Mouse (Mus musculus) neural tube, embryonic 14.5 days (tissue): ENCODE results near the gene Asb16. TPM values are rescaled to one million over a fixed set of nuclear protein-coding genes. Genes with fewer than 3 reads are reported as not detected.
"Not testable (repeated sequence)": the region's sequence is repeated elsewhere in the genome, so short reads cannot be mapped to it uniquely, and the experiment has no call there.

ENCODE experiments used
- ATAC-seq: fragments of 200-750 bp; cut with Nextera tagmentation; 2 replicates; pipeline ENCODE4 v1.8.0; 2017; ENCODE audit warnings: low read depth, mild to moderate bottlenecking, moderate TSS enrichment, moderate library complexity
- H3K27ac ChIP-seq: fragments of 300-500 bp; sonication (generic); 2 replicates; pipeline ENCODE4 v1.5.1; 2014; ENCODE audit warnings: low read depth, mild to moderate bottlenecking, control low read depth, low read length, moderate library complexity, mixed read lengths
- H3K27me3 ChIP-seq: fragments of 300-500 bp; sonication (generic); 2 replicates; pipeline ENCODE4 v1.6.1; 2014; ENCODE audit warnings: low read length; ENCODE audit not compliant: control insufficient read depth, insufficient read depth
- H3K36me3 ChIP-seq: fragments of 300-500 bp; sonication (generic); 2 replicates; pipeline ENCODE4 v1.6.1; 2014; ENCODE audit warnings: low read length, mixed read lengths; ENCODE audit not compliant: control insufficient read depth, insufficient read depth
- H3K4me1 ChIP-seq: fragments of 300-500 bp; sonication (generic); 2 replicates; pipeline ENCODE4 v1.6.1; 2014; ENCODE audit warnings: low read length; ENCODE audit not compliant: control insufficient read depth, insufficient read depth
- H3K4me2 ChIP-seq: fragments of 300-500 bp; sonication (generic); 2 replicates; pipeline ENCODE4 v1.6.1; 2014; ENCODE audit warnings: mild to moderate bottlenecking, low read depth, low read length, control low read depth
- H3K4me3 ChIP-seq: fragments of 300-500 bp; sonication (generic); 2 replicates; pipeline ENCODE4 v1.5.1; 2014; ENCODE audit warnings: low read depth, low read length, control low read depth, mixed read lengths
- H3K9ac ChIP-seq: fragments of 300-500 bp; sonication (generic); replicated peaks from 2 replicates; pipeline ENCODE4 v1.6.1; 2014; ENCODE audit warnings: low read depth, mild to moderate bottlenecking, control low read depth, low read length, mixed read lengths
- H3K9me3 ChIP-seq: fragments of 300-500 bp; sonication (generic); 2 replicates; pipeline ENCODE4 v1.6.1; 2016; ENCODE audit warnings: low read length; ENCODE audit not compliant: control insufficient read depth
- WGBS: fragments of 180-500 bp; shearing (Covaris S2); extraction: QIAGEN DNeasy Blood & Tissue Kit; methylation state at CpG from one replicate; pipeline ENCODE4 v1.1.7; 2014; 5-methylcytosine and 5-hydroxymethylcytosine counted together
- polyA plus RNA-seq: library from polyadenylated mRNA; unstranded; fragments of >200 nt; fragmentation: Nextera tagmentation; extraction: Ambion mirVana; gene quantifications from 2 replicates; pipeline ENCODE4 v1.2.1, GENCODE M21; 2014

Asb16 gene
- polyA plus RNA-seq, 1 experiment from 2014 or later = 0.23 TPM

DNA sequence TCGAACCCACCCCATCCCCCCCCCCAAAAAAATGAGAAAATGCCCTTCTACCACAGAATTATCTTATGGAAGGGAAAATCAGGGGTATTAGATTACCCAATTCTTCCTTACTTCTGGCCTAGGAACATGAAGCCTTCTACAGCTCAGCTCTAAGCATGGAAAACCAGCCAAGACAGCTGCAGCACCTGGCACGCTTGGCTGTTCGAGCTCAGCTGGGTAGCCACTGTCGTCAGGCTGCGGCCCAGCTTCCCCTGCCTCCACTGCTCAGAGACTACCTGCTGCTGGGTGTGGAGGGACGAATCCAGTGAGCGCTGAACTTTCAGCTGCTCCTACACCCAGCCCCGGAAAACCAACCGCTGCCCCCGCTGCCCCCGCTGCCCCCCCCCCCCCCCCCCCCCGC is 9.2 kb downstream of the Asb16 start:
- no peaks in the 10 kb centered on the region for H3K27me3 ChIP-seq
- H3K4me3 ChIP-seq = no peak overlapping the region
- ATAC-seq = no peak
- 55% methylated on average over 9 of the region's 12 CpGs for WGBS
- no peak overlapping the region for H3K27ac ChIP-seq
- no peaks in the 10 kb centered on the region for H3K36me3 ChIP-seq
- H3K9ac ChIP-seq = no peak overlapping the region
- H3K4me1 ChIP-seq = peaks cover 7% of the 10 kb centered on the region; the same call in 1 of the 2 replicates
- H3K9me3 ChIP-seq = no peaks in the 10 kb centered on the region
- H3K4me2 ChIP-seq = no peak overlapping the region

DNA sequence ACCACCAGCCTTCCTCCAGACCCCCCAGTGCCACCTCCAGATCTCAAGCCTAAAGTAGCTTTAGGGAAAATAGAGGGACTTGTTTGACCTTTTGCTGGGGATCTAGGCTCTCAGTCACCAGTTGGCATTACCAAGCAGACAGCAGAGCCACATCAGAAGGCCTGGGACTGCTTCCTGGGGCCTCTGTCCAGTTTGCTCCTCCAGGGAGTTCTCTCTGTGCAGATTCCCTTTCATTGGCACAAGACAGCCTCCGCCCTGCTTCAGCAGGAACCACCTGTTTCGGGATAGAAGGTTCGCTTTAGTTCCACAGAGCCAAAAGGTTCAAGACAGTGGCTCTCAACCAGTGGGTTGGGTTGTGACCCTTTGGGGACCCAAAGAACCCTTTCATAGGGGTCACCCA is 11.1 kb downstream of the Asb16 start:
- no peak overlapping the region for H3K27ac ChIP-seq
- peaks cover 7% of the 10 kb centered on the region; the same call in 1 of the 2 replicates for H3K4me1 ChIP-seq

DNA sequence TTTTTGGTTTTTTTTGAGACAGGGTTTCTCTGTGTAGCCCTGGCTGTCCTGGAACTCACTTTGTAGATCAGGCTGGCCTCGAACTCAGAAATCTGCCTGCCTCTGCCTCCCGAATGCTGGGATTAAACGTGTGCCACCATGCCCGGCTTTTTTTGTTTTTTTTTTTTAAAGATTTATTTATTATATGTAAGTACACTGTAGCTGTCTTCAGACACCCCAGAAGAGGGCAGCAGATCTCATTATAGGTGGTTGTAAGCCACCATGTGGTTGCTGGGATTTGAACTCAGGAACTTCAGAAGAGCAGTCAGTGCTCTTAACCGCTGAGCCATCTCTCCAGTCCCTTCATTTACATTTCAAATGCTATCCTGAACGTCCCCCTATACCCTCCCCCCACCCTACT is 11.7 kb downstream of the Asb16 start:
- ATAC-seq, H3K36me3 ChIP-seq, H3K4me3 ChIP-seq, H3K27me3 ChIP-seq, H3K4me2 ChIP-seq, H3K9me3 ChIP-seq, H3K9ac ChIP-seq, H3K27ac ChIP-seq, H3K4me1 ChIP-seq: not testable (repeated sequence)
- WGBS = 74% methylated on average over 6 of the region's 6 CpGs

More for the DNA sequence above, 11.1 kb downstream of the Asb16 start:
- Histone ChIP-seq H3K4me3 (no peak overlapping the region), H3K27me3 (no peaks in the 10 kb centered on the region), H3K9ac (no peak overlapping the region), H3K9me3 (no peaks in the 10 kb centered on the region), H3K4me2 (no peak overlapping the region), H3K36me3 (no peaks in the 10 kb centered on the region)
- 96% methylated on average over 3 of the region's 3 CpGs for WGBS
- no peak for ATAC-seq

DNA sequence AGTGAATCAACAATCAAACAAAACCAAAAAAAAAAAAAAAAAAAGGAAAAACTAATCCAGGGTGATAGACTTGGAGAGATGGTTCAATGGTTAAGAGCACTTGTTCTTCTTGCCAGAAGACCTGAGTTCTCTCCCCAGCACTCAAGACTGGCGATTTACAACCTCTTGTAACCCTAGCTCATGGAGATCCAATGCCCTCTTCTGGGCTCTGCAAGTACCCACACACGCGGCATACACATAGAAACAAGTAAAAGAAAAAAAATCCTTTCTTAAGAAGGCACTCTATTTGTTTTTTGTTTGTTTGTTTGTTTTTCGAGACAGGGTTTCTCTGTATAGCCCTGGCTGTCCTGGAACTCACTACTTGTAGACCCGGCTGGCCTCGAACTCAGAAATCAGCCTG is 15.4 kb downstream of the Asb16 start:
- no peaks in the 10 kb centered on the region for H3K27me3 ChIP-seq
- peaks cover 11% of the 10 kb centered on the region for H3K4me1 ChIP-seq
- no peaks in the 10 kb centered on the region for H3K9me3 ChIP-seq
- H3K4me2 ChIP-seq = peak overlapping the region; percentile 75; the same call in 1 of the 2 replicates
- 90% methylated on average over 6 of the region's 6 CpGs for WGBS
- H3K36me3 ChIP-seq = peaks cover 12% of the 10 kb centered on the region; the same call in 1 of the 2 replicates
- H3K27ac ChIP-seq = no peak overlapping the region
- peak overlapping the region; percentile 71; the same call in 1 of the 2 replicates for H3K4me3 ChIP-seq
- no peak for ATAC-seq
- no peak overlapping the region for H3K9ac ChIP-seq

DNA sequence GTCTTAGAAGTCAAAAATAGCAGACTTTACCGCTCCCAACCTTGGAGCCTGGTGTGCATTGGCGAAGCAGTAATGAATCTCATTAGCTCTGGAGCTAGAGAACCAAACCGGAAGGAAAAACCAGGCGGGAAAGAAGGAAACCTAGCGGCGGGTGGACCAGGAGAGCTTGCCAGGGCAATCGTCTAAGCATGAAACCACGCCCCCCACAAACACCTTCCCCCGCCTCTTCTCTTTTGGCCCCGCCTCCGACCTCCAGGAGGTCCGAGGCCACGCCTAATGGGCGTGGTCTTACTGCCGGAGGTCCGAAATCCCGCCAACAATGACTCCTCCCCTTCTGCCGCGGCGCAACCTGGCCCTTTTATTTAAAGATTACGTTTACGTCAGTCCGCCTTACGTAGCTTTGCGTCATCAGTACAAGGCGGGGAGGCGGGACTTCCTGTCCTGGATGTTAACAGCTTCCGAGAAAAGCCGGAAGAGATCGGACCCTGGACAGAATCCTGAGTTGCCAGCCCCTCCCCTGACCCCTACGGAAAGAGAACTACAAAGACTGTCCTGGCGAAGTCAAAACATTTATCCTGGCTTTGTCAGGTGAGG is 16.1 kb downstream of the Asb16 start, which contains the start of gene Tmub2:
Gene Tmub2 (plus strand): TSS at position 431 of the 594 bp plus-strand sequence.
- peak; percentile 91 for ATAC-seq
- Histone ChIP-seq H3K4me3 (peak within 1 kb of the TSS; percentile 71), H3K4me1 (peaks cover 11% of the 10 kb centered on the region), H3K4me2 (peak within 1 kb of the TSS; percentile 75), H3K9ac (peak within 1 kb of the TSS; percentile 83), H3K9me3 (no peaks in the 10 kb centered on the region), H3K36me3 (peaks cover 12% of the 10 kb centered on the region; the same call in 1 of the 2 replicates), H3K27me3 (no peaks in the 10 kb centered on the region), H3K27ac (peak within 1 kb of the TSS; percentile 80)
- under 1% methylated on average over 32 of the region's 32 CpGs for WGBS

DNA sequence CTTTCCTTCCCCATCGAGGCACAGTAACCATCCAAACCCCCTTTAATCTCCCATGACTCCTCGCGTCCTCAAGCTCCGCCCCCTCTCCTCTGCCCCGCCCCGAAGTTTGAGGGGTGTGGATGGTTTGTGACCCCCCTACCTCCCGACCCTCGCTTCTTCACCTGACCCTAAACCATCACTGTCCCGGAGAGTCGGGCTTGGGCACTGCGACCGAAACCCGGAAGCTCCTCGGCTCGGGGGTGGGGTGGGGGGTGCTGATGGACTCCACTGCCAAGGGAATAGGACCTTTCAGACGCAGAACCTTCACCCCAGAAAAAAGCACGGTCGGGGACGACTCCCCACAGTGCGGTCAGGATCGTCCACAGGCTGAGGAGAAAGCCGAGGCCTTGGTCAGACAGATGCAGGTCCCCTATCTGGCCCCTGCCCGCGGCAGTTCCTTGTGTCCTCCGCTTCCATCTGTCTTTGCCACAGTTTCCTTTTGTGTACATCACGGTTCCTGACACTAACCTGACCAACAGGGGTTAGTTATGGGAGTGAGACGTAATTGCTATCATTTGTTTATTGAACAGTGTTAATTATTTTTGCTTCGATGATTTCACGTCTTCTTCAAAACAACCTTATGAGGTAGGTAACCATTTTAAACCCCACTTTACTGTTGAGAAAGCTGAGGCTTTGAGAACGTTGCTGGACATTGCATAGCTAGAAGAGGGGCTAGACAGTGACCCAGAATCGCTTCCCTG is 16.7 kb downstream of the Asb16 start:
- Histone ChIP-seq H3K9ac (peak overlapping the region; percentile 83), H3K4me3 (peak overlapping the region; percentile 71), H3K36me3 (peaks cover 12% of the 10 kb centered on the region; the same call in 1 of the 2 replicates), H3K27me3 (no peaks in the 10 kb centered on the region), H3K9me3 (no peaks in the 10 kb centered on the region), H3K4me2 (peak overlapping the region; percentile 75), H3K27ac (peak overlapping the region; percentile 80), H3K4me1 (peaks cover 11% of the 10 kb centered on the region)
- peak; percentile 75 for ATAC-seq
- 5% methylated on average over 29 of the region's 31 CpGs for WGBS

DNA sequence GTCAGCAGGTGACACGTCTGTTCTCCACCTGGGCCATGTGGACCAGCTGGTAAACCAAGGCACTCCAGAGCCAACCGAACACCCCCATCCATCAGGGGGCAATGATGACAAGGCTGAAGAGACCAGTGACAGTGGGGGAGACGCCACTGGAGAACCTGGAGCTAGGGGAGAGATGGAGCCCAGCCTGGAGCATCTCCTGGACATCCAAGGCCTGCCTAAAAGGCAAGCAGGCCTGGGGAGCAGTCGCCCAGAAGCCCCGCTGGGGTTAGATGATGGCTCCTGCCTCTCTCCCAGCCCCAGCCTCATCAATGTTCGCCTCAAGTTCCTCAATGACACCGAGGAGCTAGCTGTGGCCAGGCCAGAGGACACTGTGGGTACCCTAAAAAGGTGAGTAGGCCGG is 18.9 kb downstream of the Asb16 start:
- H3K4me3 ChIP-seq = no peak overlapping the region
- ATAC-seq = no peak
- H3K27ac ChIP-seq = no peak overlapping the region
- peaks cover 33% of the 10 kb centered on the region for H3K36me3 ChIP-seq
- no peaks in the 10 kb centered on the region for H3K27me3 ChIP-seq
- H3K9me3 ChIP-seq = no peaks in the 10 kb centered on the region
- 88% methylated on average over 8 of the region's 8 CpGs for WGBS
- no peak overlapping the region for H3K4me2 ChIP-seq
- H3K4me1 ChIP-seq = peaks cover 11% of the 10 kb centered on the region
- H3K9ac ChIP-seq = no peak overlapping the region

DNA sequence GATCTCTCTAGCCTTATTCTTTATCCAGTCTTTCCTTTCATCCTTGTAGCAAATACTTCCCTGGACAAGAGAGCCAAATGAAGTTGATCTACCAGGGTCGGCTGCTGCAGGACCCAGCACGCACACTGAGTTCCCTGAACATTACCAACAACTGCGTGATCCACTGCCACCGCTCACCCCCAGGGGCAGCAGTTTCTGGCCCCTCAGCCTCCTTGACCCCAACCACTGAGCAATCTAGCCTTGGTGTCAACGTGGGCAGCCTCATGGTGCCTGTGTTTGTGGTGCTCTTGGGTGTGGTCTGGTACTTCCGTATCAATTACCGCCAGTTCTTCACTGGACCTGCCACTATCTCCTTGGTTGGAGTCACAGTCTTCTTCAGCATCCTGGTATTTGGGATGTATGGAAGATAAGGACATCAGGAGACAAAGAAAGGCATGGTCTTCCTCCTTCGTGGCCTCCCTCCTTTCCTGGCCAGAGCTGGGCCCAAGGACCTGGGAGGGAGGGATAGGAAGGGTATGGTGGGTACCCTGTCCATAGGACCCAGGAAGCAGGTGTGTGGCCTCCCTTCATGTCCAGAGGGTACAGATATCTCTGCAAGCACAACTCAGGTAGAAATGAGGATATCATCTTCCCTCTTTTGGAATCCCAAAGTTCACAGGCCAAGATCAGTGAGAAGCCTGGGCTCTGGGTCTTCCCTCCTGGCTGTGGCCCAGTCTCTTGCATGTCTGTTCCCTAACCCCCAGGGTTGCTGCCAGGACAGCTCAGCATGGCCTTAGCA is 19.7 kb downstream of the Asb16 start:
- Histone ChIP-seq H3K4me2 (no peak overlapping the region), H3K4me1 (peaks cover 11% of the 10 kb centered on the region), H3K27ac (no peak overlapping the region), H3K36me3 (peaks cover 39% of the 10 kb centered on the region), H3K9ac (no peak overlapping the region), H3K4me3 (no peak overlapping the region), H3K9me3 (no peaks in the 10 kb centered on the region), H3K27me3 (no peaks in the 10 kb centered on the region)
- 90% methylated on average over 8 of the region's 8 CpGs for WGBS
- ATAC-seq = no peak
